Mouse (Mus musculus) lung, postnatal 4 days (tissue): Measurements from ENCODE around the gene Prss34.

ENCODE experiments used
- DNase-seq, 2 experiments: peaks; one replicate each; pipeline ENCODE4 v3.0.0; 2021

Gene Prss34

DNA sequence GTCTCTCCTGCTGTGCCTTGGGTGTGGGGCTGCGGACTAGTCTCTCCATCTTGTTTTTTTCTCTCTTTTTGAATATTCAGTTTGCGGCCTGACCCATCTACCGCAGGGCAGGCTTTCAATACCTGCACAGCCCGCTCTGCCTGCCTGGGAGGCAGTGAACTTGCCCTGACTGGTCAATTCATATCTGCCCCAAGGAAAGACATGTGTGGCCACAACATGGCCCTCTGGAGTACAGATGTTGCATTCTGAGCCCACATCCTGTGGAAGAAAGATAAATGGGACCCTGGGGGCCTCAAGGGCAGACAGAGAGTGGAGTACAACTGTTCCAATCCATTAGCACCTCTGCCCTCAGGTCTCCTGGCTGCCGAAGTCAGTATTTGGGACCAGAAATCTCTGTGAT, at the start of gene Prss34:
Gene Prss34, plus strand, starts transcription at position 301 of the 400 bp plus-strand sequence.
- DNase-seq, result no peak

DNA sequence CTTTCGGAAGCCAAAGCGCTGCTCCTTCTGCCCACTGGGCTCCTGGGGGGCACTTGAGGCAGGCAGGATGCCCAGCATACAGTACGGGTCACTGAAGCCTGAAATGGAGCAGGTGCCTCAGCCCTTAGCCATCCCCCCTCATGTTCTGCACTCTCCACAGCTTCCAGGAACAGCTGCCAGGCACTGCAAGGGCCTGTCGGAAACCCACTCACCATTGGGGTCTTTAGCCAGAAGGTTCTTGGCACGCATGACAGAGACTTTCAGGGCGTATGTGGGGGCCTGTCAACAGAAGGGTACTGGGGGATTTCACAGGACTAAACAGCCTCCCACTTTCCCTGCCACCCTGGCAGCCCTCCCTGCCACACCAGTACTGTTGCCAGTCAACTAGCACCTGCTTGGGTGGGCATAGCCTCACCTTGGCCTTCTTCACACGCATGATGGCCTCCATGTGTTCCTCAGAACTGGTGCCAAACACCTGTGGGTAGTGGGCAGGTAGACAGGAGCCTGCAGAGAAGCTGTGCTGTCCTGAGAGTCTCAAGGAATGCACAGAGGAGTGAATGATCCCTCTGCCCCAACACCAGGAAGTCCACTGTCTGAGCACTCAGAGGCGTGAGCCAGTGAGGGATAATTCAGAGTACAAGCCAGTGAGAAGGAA, 47.9 kb upstream of the Prss34 start:
- no peak for DNase-seq

DNA sequence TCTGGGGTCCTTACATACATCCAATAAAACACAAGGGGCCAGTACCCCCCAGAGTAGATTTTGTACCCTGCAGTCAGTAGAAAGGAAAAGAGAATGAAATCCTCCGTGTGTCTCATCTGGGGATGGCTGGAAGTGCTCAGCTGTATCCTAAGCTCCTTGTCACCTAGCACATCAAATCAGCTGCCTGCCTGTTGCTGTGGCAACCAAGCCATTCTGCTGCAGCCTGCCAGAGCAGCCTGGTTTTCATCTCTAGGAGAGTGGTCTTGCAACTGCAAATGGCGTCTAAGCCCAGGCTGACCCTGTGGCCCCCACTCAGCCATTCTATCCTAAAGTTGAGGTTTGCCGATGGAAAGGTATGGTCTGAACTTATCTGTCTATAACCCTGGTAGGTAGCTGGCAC, 45.6 kb upstream of the Prss34 start:
- no peak for DNase-seq

DNA sequence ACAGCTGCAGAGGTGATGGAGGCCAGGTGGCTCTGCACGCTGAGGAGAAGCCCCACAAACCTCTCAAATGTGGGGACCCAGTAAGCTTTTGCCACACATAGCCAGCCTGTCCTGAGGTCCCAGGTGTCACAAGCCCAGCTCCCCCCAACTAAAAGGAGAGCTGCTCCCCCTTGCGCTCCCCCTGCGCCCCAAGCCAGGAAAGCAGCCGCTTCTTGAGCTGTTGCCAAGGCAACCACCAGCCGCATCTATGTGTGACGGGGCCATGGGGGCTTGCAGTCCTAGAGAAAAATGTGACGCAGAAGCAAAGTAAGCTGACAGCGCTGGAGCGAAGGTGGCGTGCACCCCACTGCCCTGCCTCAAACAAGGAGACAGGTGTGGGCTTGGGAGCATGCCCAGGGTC, 44.4 kb upstream of the Prss34 start:
- no peak for DNase-seq

DNA sequence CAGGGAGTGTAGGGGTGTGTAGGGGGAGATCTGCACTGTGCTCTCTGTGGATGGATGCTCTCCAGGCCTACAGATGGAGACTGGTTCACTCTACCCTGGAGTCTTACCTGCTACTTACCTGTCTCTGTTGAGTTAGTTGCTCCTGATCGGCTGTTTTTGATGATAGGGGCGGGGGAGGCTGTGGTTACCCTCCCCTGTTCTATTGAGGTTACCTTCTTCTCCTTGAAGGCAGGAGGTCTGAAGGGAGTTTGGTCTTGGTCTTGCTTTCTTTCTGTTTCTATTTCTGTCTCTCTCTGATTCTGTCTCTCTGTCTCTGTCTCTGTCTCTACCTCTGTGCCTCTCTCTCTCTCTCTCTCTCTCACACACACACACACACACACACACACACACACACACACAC, 43.1 kb upstream of the Prss34 start:
- DNase-seq, result no peak

DNA sequence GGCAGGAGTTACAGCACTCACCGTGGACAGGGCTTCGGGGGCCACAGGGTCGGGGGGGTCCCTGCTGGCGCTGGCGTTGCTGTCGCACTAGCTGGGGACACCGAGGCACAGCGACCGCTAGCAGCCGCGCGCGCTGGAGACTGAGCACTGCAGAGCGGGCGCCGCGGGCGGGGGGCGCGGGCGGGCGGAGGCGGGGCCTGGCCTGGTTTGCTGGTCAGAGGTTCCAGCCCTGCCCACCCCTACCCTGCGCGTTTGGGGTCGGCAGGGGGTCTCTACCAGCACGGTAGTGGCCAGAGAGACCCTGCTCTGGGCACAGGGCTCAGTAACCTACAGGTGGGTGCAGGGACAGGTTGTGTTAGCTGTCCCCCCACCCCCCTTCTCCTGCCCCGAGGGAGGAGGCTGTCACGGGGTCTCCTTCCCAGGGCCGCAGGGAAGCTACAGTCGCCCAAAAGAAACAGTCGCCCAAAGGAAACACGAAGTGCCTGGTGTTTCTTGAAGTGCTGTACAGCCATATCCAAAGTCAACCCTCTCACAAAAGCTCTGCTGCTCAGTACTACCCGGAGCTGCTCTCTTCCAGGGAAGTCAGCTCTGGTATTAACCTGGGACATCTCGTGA, 41.9 kb upstream of the Prss34 start, which contains the start of gene Baiap3:
Gene Baiap3, minus strand, starts transcription at position 225 of the 615 bp plus-strand sequence.
- peak; percentile 47 to 49 for DNase-seq

DNA sequence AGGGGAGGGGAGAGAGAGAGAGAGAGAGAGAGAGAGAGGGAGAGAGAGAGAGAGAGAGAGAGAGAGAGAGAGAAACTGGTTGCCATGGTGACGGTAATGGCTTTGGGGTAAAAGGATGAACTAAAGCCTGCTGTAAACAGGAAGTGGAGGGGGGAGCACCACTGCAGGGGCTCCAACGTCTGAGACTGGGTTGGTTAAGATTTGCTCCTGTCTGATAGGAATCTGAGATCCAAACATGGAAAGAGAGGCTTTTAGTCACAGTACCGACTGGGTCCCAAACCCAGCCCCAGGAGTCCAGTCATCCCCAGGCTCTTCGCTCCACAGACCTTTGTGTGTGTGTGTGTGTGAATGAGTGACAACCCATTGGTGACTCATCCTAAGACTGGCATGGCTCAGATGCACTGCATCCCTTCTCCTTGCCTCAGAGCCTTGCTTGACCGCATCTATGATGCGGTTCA, 40.4 kb upstream of the Prss34 start:
- DNase-seq, result no peak

DNA sequence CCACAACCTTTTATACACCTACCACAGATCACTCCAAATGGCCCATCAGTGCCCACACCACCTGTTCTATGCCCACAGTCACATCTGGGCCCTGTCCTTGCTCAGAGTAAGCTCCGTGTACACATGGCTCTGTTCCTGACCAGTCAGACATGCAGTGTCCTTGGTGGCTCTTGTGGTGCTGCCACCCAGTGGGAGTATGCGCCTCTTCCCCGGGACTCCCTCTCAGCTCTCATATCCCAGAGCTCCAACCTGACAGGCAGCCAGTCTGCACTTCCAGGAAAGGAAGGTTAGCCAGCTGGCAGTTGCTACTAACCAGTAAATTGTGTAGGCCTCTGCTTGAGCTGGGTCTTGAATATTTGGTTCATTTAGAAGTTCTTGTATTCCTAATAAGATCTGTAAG, 33.7 kb upstream of the Prss34 start:
- DNase-seq, result no peak

DNA sequence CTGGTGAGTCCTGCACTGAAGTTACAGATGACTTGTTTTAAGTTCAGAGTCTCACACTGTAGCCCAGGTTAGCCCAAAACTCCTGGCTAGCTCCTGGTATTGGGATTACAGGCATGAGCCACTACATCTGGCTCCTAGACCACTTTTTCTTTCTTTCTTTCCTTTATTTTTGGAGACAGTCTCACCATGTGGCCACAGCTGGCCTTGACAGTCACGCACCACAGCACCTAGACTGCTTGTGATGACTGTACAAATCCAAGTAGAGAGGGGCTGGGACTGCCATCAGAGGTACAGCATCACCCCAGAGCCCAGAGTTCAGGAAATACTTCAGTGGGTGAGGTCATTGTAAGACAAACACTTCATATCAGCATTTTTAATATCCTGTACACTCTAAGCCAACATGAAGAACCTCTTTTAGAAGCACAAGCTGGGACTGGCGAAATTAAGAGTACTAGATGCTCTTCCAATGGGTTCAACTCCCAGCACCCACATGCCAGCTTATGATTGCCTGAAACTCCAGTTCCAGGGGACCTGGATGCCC, 27.3 kb upstream of the Prss34 start:
- no peak for DNase-seq

DNA sequence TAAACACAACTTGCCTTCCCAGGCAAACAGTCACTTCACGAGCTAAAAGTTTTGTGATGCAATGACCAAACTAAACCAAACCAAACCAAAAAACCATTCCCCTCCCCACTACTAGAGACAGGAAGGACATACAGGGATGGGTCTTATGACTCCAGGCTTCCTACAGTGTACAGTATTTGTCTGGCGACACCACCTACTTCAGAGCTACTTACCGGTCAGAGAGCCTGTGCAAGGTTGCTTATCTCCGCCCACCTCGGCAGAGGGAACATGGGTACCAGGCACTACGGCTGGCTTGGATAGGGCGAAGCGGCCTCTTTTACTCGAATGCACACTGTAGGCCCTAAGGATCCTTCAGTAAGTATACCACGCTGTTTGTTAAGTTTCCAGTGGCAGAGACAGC, 25.9 kb upstream of the Prss34 start:
- DNase-seq, result peak; percentile 41 to 60

DNA sequence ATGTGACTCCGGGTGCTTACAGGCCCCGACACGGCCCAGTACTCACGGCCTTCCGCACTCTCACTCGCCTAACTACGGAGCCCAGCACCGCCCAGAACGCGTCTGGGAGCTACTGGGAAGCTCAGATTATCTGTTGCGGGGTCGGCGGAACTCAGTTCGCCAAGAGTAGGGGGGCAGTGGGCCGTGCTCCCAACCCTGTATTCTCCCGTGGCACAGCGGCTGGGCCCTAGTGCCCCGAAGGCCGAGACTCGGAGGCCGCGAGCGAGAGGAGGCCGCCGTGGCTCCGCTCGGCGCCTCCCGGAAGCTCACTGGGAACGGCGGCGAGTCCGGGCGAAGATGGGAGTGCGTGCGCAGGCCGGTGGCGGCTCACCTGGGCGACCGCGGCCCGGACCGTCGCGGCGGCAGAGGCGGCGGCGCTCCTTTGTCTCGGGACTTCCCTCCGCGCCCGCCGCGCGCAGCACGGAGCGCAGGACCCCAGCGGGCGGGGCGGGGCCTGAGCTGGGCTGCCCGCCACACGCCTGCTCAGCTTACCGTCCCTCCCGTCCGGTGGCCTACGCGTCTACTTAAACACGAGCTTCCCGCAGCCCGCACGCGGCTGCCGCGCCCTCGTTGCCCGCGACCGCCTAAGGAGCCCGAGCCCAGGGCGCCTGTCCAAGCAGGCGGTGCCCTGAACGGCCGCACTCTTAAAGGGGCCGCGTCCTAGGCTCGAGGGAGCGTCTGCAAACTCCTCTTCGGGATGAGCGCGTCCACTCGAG, 25.1 kb upstream of the Prss34 start:
- peak in 1 of 2 experiments; percentile 94 for DNase-seq

DNA sequence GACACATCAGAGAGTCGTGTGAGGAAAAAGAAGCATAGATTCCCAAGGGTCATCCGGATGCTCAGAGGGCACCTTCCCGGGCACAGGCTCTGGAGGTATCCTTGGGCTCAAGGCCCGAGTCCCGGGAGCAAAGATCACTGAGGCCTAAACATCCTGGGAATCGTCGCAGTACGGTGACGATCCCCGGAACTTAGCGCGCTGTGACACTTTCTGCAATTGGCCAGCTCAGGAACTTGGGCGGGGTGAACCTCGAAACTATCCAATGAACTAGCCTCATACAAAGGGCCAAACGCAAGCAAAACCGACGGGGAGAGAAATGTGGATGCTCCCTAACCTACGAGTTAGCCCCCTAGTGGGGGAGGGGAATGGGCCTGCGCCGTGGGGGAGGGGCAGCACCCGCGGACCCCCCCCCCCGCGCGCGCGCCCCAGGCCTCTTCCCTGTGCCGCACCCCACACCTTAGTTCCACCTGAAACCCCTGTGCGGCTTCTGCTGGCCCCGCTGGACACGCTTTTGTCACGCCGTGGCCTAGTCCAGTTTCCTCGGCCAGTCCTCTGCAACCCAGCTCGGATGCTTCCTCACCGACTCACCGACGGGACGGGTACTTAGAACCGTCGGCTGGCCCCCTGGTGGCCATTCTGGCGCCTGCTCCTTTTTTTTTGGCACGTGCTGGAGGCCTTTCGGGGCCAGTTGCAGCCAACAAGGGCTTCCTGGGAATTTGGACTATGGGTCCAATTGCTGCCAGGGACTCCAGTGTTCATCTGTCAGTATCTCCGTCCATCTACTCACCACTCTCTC, 24.3 kb upstream of the Prss34 start:
- DNase-seq, result peak; percentile 98

DNA sequence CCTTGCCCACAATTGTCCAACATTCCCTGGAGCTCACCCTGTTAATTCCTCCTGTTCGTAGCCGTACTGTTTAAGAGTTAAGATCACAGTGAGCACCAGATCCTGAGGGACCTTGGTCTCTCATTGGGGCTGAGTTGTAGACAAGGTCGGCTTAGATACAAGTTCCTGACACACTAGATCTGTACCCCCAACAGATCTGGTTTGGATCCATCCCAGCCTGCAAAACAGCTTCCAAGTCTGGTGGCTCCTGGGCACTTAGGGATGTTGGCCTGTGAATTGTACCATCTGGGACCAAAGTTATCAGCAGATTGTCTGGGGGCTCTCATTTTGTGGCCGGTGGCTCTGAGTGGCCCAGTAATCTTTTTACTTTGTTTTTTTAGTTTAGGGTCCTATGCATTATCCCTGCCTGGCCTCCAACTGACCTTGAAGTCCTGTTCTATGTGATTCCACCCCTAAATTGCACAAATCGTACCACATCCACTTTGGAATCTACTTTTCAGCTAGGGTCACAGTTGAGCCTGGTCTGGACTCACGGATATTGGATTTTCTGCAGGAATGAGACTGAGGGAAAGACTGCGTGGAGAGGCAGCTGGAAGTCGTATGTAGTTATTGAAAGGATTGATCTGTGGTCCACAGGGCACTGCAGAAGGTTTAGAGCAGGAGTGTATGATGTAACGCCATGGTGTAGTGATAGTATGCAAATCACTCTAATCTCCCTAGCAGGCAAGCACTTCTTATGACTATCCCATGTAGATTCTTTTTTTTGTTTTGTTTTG, 23.4 kb upstream of the Prss34 start, which contains the start of gene Ube2i:
Gene Ube2i, minus strand, starts transcription at position 52 of the 776 bp plus-strand sequence.
- DNase-seq, result no peak

DNA sequence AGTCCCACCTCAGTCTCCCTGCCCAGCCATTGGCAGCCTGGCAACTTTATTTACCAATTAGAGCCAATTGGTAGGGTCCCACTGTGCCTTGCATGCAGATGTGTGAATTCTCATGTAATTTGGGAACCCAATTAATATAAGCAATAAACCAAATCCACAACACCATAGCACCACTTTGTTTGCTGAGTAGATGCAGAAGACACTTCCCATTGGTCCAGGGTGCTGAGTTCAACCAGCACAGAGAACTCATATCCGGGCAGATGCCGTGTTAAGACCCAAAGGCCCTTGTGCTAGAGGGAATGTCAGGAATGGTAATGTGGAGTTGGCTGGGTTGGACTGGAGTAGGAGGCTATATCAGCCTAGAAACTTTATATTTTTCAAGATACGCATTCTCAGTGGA, 22.4 kb upstream of the Prss34 start:
- DNase-seq, result no peak

DNA sequence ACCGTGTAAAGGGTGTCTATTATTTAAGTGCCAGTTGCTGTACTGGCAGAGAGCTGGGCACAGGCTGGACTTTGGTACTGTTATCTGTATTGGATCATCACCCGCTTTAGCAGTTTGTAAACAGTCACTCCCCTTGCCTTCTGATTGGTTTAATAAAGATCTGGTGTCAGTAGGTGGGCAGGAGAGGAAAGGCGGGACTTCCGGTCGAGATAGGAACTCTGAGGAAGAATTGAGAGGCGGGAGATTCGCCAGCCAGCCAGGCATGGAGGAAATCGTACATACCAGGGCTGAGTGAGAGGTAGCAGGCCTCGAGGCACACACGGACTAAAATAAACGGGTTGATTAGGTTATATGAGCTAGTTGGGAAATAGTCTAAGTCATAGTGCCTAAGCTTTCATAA, 16.1 kb upstream of the Prss34 start:
- DNase-seq, result peak; percentile 62 to 71

DNA sequence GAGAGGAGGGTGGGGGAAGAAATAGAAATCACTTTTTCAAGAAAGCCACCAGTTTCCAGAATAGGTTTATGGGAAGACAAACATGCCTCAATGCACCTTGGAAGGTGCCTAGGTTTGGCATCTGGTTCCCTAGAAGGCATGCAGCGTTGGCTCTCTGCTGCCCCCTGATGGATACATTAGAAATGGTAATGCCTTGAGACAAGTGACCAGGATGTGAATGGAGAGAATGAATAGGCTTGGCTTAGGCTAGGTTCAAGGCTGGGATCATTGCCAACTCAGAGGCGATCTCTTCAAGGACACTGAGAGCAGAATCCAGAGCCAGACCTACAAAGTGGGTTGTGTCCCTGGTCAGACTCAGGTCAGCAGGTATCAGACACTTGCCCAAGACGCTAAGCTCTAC, 13.2 kb upstream of the Prss34 start:
- peak; percentile 40 to 77 for DNase-seq

DNA sequence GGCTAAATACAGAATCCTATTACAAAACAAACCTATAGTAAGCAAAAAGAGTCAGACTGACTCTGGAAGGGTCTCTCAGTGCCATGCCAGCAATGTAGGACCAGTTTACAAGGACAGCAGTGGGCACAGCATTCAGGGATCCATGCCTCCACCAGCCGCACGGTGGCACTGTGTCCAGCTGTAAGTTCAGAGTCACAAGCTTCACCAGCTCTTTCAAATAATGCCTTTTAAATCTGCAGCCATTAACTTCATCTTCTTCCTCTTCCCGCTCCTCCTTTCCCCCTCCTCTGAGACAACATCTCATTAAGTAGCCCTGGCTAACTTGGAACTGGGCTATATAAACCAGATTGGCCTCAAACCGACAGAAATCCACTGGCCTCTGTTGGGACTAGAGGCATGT, 9.4 kb upstream of the Prss34 start:
- DNase-seq, result peak in 1 of 2 experiments; percentile 55

DNA sequence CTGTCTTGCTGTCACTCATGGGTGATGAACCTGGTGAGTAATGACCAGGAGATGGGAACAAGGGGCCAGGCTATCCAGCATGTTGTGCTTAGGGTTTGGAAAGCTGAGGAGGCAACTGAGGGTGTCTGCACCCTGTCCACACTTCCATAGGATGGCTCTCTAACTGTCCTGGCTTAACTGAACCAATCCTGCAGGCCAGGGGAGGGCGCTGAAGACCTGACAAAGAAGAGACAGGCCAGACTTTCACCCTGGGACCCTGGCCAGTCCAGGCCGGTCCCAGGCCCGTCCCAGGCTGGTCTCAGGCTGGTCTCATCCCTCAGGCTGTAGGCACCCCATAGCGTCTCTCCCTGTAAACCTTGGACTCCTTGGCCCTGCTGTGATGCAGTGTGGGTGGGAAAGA, 7.8 kb upstream of the Prss34 start:
- no peak for DNase-seq

DNA sequence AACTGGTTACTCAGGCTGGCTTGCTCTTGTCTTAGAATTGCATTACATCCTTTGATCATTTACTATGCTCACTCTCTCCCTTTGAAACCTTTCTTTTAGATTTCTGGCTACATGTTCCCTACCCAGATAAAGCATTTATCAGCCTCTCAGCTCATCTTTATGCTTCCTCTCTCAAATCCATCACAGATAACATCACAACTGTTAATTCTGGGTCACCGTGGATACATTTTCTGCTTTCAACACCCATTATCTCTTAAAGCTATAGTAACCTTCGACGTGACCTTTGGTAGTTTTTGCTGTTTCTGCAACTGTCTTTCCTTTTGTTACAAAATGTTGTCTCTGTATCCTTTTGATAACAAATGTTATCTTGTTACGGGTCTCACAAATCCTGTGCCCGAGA, 4.7 kb upstream of the Prss34 start:
- DNase-seq, result no peak

DNA sequence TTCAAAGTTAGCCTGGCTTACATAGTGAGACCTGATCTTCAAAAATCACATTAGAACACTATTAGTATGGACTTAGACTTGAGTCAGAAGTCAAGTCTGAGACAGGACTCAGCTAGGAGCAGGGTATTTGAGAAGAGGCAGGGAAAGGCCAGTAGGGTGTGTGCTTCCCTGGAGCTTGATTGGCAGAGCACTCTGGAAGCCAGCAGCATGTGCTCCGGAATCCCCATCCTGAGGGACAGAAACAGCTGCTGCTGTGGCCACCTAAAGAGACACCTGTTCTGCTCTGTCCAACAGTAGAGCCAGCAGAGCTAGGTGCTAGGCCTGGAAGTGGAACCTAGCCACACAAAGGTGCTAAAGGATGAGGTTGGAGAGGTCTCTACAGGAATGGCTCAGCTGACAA, 4.1 kb upstream of the Prss34 start:
- DNase-seq, result no peak

DNA sequence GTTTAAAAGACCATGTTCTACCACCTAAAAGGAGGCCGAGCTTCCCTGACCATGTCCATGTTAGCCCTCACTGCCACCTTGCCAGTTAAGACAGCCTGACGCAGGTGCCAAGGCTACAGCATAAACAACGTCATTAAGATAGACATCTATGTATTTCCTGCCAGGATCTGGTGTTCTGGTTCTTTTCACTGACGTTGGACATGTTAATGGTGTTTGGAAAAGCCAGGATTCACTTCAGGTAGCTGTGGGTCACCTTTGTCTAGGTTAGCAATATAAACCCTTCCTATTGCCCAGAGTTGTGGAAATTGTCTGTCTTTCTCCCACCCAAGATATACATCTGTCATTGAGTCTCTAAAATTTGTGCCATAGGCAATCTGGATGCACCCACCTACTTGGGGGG, 10.2 kb downstream of the Prss34 start, which contains the start of gene Prss28:
Gene Prss28, plus strand, starts transcription at position 301 of the 400 bp plus-strand sequence.
- DNase-seq, result no peak

DNA sequence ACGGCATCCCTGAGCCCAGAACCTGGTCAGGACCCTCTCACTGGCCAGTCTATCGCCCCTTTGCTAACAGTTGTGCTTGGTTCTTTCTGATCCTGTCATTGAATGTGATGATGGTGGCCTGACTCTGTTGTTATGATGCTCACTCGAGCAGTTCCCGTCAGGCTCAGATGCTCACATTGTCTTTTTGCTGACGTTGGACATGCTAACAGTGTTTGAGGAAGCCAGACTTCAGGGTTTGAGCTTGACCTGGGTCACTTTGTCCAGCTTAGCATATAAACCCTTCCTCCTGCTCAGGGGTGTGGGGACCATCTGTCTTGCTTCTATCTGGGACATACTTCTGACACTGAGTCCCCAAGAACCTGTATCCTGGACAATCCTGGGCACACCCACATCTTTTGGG, 20.2 kb downstream of the Prss34 start, which contains the start of gene Prss29:
Gene Prss29, plus strand, starts transcription at position 301 of the 400 bp plus-strand sequence.
- DNase-seq, result no peak
